Mouse (Mus musculus): ENCODE results near the gene D5Ertd579e.

D5Ertd579e gene

GRCm38 (mm10) chr5:36568118-36568517 is 127.7 kb downstream of the D5Ertd579e start:
- no peak for DNase-seq (ENCODE audit: low spot score)

- no peak for DNase-seq (ENCODE audit: low spot score)
Measured at GRCm38 (mm10) chr5:36567627-36568026, 128.2 kb downstream of the D5Ertd579e start.

GRCm38 (mm10) chr5:36564530-36564929 is 131.3 kb downstream of the D5Ertd579e start:
- DNase-seq (ENCODE audit: low spot score) = no peak

- DNase-seq (ENCODE audit: low spot score) = no peak
Measured at GRCm38 (mm10) chr5:36563741-36564140, 132.1 kb downstream of the D5Ertd579e start.

GRCm38 (mm10) chr5:36562791-36563445 is 132.9 kb downstream of the D5Ertd579e start:
- DNase-seq (ENCODE audit: low spot score) = no peak

- DNase-seq (ENCODE audit: low spot score) = no peak
Measured at GRCm38 (mm10) chr5:36561509-36561908, 134.3 kb downstream of the D5Ertd579e start.

GRCm38 (mm10) chr5:36560490-36560889 is 135.3 kb downstream of the D5Ertd579e start:
- DNase-seq (ENCODE audit: low spot score) = no peak

GRCm38 (mm10) chr5:36559510-36560235 is 136.2 kb downstream of the D5Ertd579e start:
- DNase-seq (ENCODE audit: low spot score) = no peak

GRCm38 (mm10) chr5:36559106-36559505 is 136.7 kb downstream of the D5Ertd579e start:
- DNase-seq (ENCODE audit: low spot score) = no peak

- DNase-seq (ENCODE audit: low spot score) = no peak
Measured at GRCm38 (mm10) chr5:36558526-36558925, 137.3 kb downstream of the D5Ertd579e start.

- no peak for DNase-seq (ENCODE audit: low spot score)
Measured at GRCm38 (mm10) chr5:36557584-36558308, 138.1 kb downstream of the D5Ertd579e start.

GRCm38 (mm10) chr5:36556906-36557305 is 138.9 kb downstream of the D5Ertd579e start:
- no peak for DNase-seq (ENCODE audit: low spot score)

- no peak for DNase-seq (ENCODE audit: low spot score)
Measured at GRCm38 (mm10) chr5:36556289-36556688, 139.5 kb downstream of the D5Ertd579e start.

- no peak for DNase-seq (ENCODE audit: low spot score)
Measured at GRCm38 (mm10) chr5:36554496-36554895, 141.3 kb downstream of the D5Ertd579e start.

- DNase-seq (ENCODE audit: low spot score) = no peak
Measured at GRCm38 (mm10) chr5:36553886-36554285, 141.9 kb downstream of the D5Ertd579e start.

- DNase-seq (ENCODE audit: low spot score) = no peak
Measured at GRCm38 (mm10) chr5:36553056-36553606, 142.7 kb downstream of the D5Ertd579e start.

GRCm38 (mm10) chr5:36552391-36552790 is 143.4 kb downstream of the D5Ertd579e start:
- no peak for DNase-seq (ENCODE audit: low spot score)

Data from urinary bladder, postnatal 25 days (tissue).